Mouse (Mus musculus) CH12F3 (cell line): ENCODE data around the gene Tbx3.

Experiments used
- in situ Hi-C: fragments of 300-500 bp; cut with MboI; formaldehyde crosslinking; loops from 2 replicates; pipeline ENCODE4 v1.14.3; 2020; ENCODE audit warnings: low sequenced_read_pairs

Gene Tbx3

DNA sequence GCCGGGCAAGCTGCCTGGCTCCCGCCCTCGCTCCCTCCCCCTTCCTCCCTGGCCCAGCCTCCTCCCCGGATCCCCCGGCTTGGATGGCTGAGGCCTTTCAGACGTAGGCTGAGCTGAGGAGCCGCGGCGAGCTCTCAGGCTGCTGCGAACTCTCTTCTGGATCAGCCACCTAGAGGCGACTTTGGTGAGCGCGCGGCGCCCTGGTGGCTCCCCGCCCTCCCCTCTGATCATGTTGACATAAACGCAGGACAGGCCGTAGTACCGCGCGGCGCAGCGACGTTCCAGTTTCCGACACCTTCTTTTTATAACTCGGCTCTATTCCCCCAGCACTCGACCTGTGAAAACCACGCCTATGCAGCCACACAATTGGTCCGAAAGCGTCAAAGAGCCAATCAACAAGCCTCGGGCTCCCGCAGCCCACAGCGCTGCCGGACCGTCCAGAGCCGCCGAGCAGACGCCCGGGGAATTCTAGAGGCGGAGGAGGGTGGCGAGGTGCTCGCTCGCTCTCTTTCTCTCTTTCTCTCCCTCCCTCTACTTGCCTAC lies at the start of gene Tbx3:
Gene Tbx3 (plus strand): TSS at position 104 of the 543 bp plus-strand sequence.
- in situ Hi-C loops = no loop called here

GRCm38 (mm10) chr5:119622076-119622475 lies 48.4 kb upstream of the Tbx3 start:
- in situ Hi-C loops = no loop called here

GRCm38 (mm10) chr5:119624554-119624953 lies 45.9 kb upstream of the Tbx3 start:
- in situ Hi-C loops = no loop called here

- in situ Hi-C loops = no loop called here
Observed at GRCm38 (mm10) chr5:119625603-119626002, 44.9 kb upstream of the Tbx3 start.

DNA sequence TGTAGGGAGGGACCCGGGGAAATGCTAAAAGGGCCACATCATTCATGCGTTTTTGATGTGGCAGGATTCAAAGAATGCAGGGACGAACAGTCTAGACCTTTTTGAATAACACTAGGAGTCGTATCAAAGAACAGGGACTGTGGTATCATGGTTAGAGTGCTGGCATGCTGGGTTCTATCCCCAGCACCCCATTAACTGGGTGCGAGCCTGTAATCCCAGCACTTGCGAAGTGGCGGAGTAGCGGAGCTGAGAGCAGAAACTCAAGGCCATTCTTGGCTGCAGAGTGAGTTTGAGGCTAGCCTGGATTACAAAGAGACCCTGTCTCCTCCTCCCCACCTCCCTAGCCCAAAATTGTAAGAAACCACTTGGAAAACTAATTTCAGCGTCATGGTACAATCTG lies 44.3 kb upstream of the Tbx3 start:
- in situ Hi-C loops = no loop called here

GRCm38 (mm10) chr5:119626662-119627061 lies 43.8 kb upstream of the Tbx3 start:
- in situ Hi-C loops = no loop called here

DNA sequence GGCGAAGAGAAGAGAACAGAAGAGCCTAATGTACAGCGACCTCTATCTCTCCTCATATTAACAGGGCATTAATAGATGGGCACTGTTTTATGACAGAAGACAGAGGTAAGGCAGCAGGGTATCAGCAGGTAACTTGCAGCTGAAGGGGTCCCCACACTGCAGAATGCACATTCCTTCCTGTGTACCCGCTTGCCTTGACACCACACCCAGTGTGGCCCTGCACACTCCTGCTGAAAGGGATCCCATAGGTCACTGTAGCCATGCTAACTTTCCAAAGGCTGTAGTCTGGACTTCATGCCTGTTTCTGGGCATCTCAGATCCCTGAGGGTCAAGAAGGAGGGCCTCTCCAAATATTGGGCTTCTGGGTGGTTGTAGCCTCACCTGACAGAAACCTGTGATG lies 42.4 kb upstream of the Tbx3 start:
- in situ Hi-C loops = no loop called here

DNA sequence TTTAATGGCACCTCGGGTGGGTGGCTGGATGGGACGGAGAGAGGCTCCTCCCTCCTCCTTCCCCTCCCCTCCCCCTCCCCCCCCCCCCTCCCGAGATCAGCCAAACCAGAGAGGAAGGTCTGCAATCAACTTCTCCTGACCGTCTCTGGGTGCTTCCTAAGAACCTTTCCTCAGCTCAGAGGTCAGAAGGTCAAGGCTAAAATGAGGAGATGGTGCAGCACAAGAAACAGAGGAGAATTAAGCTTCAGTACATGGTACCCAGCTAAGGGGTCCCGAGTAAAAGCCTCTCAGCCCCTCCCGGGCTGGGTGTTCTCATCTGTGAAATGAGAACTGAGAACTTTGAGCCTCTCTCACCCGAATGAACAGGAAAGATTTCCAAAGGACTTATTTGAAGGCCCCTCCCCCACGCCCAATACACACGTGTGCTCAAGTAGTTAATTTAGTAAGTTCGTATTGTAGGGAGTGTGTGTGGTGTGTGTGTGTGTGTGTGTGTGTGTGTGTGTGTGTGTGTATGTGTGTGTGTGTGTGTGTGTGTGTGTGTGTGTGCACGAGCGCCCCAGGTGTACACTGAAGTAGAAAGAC lies 41.6 kb upstream of the Tbx3 start:
- in situ Hi-C loops = no loop called here

- in situ Hi-C loops = no loop called here
Observed at GRCm38 (mm10) chr5:119633581-119633980, 36.9 kb upstream of the Tbx3 start.

- in situ Hi-C loops = no loop called here
Observed at GRCm38 (mm10) chr5:119634861-119635260, 35.6 kb upstream of the Tbx3 start.

DNA sequence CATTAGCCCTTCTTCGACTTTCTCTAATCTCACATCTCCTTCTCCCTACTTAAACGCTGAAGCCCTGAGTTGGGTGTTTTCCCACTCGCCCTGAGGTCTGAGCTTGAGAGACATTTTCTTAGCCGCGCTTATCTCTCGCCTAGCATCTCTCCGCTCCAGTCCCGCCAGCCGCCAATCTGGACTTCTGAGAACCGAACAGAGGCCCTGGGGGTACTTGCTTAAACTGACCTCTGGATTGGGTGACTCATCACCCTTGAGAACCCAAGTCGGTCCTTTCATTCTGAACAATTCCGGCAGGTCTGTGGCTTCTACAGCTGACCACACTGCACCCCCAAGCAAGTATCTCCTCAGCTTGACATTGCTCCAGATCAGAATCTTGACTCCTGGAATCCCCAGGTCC lies 32.2 kb upstream of the Tbx3 start:
- in situ Hi-C loops = no loop called here

DNA sequence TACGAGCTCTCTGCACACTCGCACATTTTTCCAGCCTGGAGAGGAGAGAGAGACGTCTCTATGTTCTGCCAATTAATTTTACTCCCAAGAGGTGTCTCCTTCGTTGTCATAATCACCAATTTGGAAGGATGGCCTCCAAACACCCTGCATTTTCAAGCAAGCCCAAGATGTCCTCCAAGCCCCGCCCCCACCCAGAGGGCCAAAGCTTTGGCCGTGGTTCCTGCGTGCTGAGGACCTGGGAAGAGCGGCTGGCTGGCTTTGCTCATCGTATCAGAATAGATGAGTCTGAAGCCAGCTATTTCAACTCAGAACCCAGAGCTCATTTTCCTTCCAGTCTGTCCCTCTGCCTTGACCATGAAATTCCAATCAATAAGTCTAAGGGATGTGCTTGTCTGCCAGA lies 29.4 kb upstream of the Tbx3 start:
- in situ Hi-C loops = no loop called here

DNA sequence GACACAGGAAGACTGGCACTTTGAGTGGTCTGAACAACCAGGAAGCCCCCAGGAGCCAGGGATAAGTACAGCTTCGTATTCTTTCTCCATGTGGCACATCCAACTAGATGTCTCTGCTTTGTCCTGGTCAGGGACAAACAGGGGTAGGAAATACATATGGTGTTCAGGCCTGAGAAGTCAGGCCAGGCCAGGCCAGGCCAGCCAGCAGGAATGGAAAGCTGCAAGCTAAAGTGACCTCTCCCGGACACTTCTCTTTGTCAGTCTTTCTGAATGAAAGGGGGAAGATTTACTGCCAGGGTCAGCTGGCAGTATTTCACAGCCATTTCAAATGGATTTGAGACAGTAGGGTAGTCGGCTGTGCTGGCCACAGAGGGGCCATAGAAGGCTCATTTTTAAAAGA lies 28.8 kb upstream of the Tbx3 start:
- in situ Hi-C loops = no loop called here

DNA sequence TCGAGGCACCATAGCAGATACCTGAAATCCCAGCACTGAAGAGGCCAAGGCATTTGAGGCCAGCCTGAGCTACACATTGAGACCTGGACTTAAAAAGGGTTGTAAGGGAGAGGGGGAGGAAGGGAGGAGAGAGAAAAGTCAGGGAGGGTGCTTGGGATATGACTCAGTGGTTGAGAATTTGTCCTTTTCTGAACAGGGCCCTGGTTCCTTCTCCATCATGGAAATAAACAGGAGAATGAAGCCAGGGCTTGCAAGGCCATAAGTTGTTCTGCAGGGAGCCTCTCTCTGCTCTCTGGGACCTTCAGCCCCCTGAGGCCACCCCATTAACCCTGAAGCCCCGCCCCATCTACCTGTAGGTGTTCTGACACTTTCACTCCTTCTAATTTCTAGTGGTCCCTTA lies 23.5 kb upstream of the Tbx3 start:
- in situ Hi-C loops = no loop called here

GRCm38 (mm10) chr5:119651135-119651965 lies 19.1 kb upstream of the Tbx3 start:
- in situ Hi-C loops = no loop called here

DNA sequence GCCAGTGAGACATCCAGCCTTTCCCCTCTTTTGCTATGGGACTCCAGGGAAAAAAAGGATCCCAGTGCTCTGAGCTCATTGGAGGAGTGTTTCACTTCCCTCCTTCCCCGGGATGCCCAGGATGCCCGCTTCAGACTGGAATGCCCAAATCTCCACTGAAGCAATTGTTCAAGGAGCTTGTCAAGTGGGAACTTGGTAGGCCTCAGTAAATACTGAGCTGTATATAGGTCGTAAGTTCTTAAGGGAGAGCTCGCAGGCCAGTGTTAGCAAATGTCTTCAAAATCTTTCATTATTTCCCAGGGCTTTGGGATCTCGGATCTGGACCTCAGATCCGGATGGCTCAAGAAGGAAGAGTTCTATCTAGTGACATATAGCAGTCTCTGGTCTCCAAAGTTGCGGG lies 14.1 kb upstream of the Tbx3 start:
- in situ Hi-C loops = no loop called here

DNA sequence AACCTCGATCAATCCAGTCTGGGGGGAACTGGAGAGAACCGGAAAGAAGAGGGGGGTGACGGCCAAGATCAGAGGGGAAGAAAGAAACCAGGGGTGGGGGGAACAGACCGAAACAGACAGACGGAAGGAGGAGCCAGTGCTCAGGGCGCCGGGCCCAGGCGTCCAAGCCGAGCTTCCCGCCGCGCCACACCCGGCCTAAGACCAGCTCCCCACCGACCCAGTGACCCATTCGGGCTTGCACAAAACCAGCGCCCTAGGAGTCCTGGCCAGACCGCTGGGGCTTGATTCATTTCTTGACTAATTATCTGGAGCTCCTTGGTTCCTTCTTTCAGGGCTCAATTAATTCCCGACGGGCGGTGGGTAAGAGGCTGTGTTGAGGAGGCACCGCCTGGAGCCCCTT lies 13.6 kb upstream of the Tbx3 start:
- in situ Hi-C loops = no loop called here

- in situ Hi-C loops = no loop called here
Observed at GRCm38 (mm10) chr5:119657362-119657761, 13.1 kb upstream of the Tbx3 start.

DNA sequence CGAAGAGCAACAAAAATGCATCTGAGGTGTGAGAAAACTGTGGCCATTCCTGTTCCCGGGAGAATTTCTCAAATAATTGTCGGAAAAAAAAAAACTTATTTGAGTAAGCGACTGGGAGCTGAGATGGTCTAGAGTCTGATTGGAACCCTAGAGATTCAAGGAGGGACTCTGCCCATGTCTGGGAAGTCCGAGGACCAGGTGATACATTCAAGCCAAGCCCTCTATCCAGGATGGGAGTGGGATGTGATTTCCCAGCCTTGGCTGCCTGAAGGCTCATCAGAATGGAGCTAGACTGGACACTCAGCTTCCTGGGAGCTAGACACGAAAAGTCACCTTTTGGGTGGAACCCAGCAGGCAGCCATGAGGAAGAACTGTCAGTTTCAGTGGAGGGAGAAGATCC lies 12.7 kb upstream of the Tbx3 start:
- in situ Hi-C loops = no loop called here

- in situ Hi-C loops = no loop called here
Observed at GRCm38 (mm10) chr5:119658396-119658795, 12.1 kb upstream of the Tbx3 start.

DNA sequence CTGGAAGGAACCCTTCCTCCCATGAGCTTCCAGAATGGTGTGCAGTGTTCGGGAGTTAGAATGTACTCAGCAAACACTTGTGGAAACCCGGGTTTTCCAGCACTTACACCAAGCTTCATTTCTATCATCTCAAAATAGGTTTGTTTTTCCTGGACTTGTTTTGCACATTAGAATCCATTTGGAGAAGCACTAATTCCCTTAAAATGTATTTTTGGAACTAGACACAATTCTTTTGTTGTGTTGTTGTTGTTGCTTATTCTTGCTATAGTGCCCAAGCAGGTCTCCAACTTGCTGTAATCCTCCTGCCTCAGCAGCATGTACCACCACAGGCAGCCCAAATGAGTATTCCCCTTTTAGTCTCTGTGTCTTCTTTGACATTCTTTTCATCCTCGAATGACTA lies 11.4 kb upstream of the Tbx3 start:
- in situ Hi-C loops = no loop called here
